Mouse (Mus musculus) kidney, embryonic 14.5 days (tissue): Measurements from ENCODE around the gene Ndufa12. TPM values are rescaled to one million over a fixed set of nuclear protein-coding genes. Genes with fewer than 3 reads are reported as not detected.

Experiments used
- ATAC-seq: fragments of 200-750 bp; cut with Nextera tagmentation; 2 replicates; pipeline ENCODE4 v1.8.0; 2017; ENCODE audit warnings: moderate number of reproducible peaks, mild to moderate bottlenecking, moderate TSS enrichment, moderate library complexity; ENCODE audit not compliant: low FRiP score, low TSS enrichment
- H3K27ac ChIP-seq: fragments of 300-500 bp; sonication (generic); 2 replicates; pipeline ENCODE4 v1.5.1; 2014; ENCODE audit warnings: low read depth, mild to moderate bottlenecking, low read length, moderate library complexity, mixed read lengths
- H3K27me3 ChIP-seq: fragments of 300-500 bp; sonication (generic); 2 replicates; pipeline ENCODE4 v1.6.1; 2014; ENCODE audit warnings: mild to moderate bottlenecking, low read length; ENCODE audit not compliant: control insufficient read depth, insufficient read depth
- H3K36me3 ChIP-seq: fragments of 300-500 bp; sonication (generic); 2 replicates; pipeline ENCODE4 v1.6.1; 2014; ENCODE audit warnings: low read length, mixed read lengths; ENCODE audit not compliant: control insufficient read depth, insufficient read depth
- H3K4me1 ChIP-seq: fragments of 300-500 bp; sonication (generic); 2 replicates; pipeline ENCODE4 v1.6.1; 2014; ENCODE audit warnings: low read length, mixed read lengths; ENCODE audit not compliant: control insufficient read depth, insufficient read depth
- H3K4me2 ChIP-seq: fragments of 300-500 bp; sonication (generic); replicated peaks from 2 replicates; pipeline ENCODE4 v1.6.1; 2014; ENCODE audit warnings: low read depth, mild to moderate bottlenecking, low read length
- H3K4me3 ChIP-seq: fragments of 300-500 bp; sonication (generic); 2 replicates; pipeline ENCODE4 v1.5.1; 2014; ENCODE audit warnings: mild to moderate bottlenecking, low read length
- H3K9ac ChIP-seq: fragments of 300-500 bp; sonication (generic); 2 replicates; pipeline ENCODE4 v1.6.1; 2014; ENCODE audit warnings: low read depth, mild to moderate bottlenecking, low read length, moderate library complexity
- H3K9me3 ChIP-seq: fragments of 300-500 bp; sonication (generic); 2 replicates; pipeline ENCODE4 v1.6.1; 2016; ENCODE audit warnings: low read length; ENCODE audit not compliant: control insufficient read depth
- WGBS: fragments of 180-500 bp; shearing (Covaris S2); extraction: QIAGEN DNeasy Blood & Tissue Kit; methylation state at CpG from one replicate; pipeline ENCODE4 v1.1.7; 2014; 5-methylcytosine and 5-hydroxymethylcytosine counted together
- polyA plus RNA-seq: library from polyadenylated mRNA; unstranded; fragments of >200 nt; fragmentation: Nextera tagmentation; extraction: Ambion mirVana; gene quantifications from 2 replicates; pipeline ENCODE4 v1.2.1, GENCODE M21; 2014

Ndufa12 gene
- polyA plus RNA-seq, 1 experiment from 2014 or later, result 526 TPM

- peak; percentile 73 for ATAC-seq
- Histone ChIP-seq H3K27ac (no peak overlapping the region; the same call in 1 of the 2 replicates), H3K36me3 (no peaks in the 10 kb centered on the region), H3K9me3 (no peaks in the 10 kb centered on the region), H3K4me2 (peak overlapping the region; percentile 15; the same call in 1 of the 2 replicates), H3K9ac (no peak overlapping the region), H3K4me1 (peaks cover 3% of the 10 kb centered on the region; the same call in 1 of the 2 replicates), H3K4me3 (no peak overlapping the region), H3K27me3 (no peaks in the 10 kb centered on the region)
- WGBS, result 34% methylated on average over 22 of the region's 22 CpGs
These were observed 51.3 kb downstream of the Ndufa12 start for GRCm38 (mm10) chr10:94249575-94250456.

GRCm38 (mm10) chr10:94253260-94253807 lies 54.8 kb downstream of the Ndufa12 start:
- H3K27ac ChIP-seq, result peak overlapping the region; percentile 39; the same call in 1 of the 2 replicates
- H3K4me1 ChIP-seq, result peaks cover 3% of the 10 kb centered on the region; the same call in 1 of the 2 replicates
- no peak overlapping the region for H3K4me3 ChIP-seq
- H3K27me3 ChIP-seq, result no peaks in the 10 kb centered on the region
- no peak overlapping the region for H3K9ac ChIP-seq
- H3K36me3 ChIP-seq, result no peaks in the 10 kb centered on the region
- no peak overlapping the region for H3K4me2 ChIP-seq
- H3K9me3 ChIP-seq, result no peaks in the 10 kb centered on the region
- ATAC-seq, result peak; percentile 38; the same call in 1 of the 2 replicates
- 52% methylated on average over 17 of the region's 17 CpGs for WGBS

GRCm38 (mm10) chr10:94254766-94255165 lies 56.2 kb downstream of the Ndufa12 start:
- WGBS, result 71% methylated on average over 3 of the region's 3 CpGs
- no peak overlapping the region for H3K27ac ChIP-seq
- peaks cover 3% of the 10 kb centered on the region; the same call in 1 of the 2 replicates for H3K4me1 ChIP-seq
- no peak overlapping the region for H3K4me3 ChIP-seq
- H3K4me2 ChIP-seq, result no peak overlapping the region
- no peak overlapping the region for H3K9ac ChIP-seq
- H3K36me3 ChIP-seq, result no peaks in the 10 kb centered on the region
- no peaks in the 10 kb centered on the region for H3K27me3 ChIP-seq
- no peaks in the 10 kb centered on the region for H3K9me3 ChIP-seq
- ATAC-seq, result no peak

GRCm38 (mm10) chr10:94255744-94256143 lies 57.2 kb downstream of the Ndufa12 start:
- Histone ChIP-seq H3K4me3 (no peak overlapping the region), H3K4me1 (0 out of 2 replicates have a peak, but pooled peaks cover 3% of the 10 kb centered on the region), H3K9ac (no peak overlapping the region), H3K36me3 (no peaks in the 10 kb centered on the region), H3K27me3 (no peaks in the 10 kb centered on the region), H3K27ac (no peak overlapping the region), H3K4me2 (no peak overlapping the region), H3K9me3 (no peaks in the 10 kb centered on the region)
- ATAC-seq, result peak; percentile 83
- 22% methylated on average over 6 of the region's 6 CpGs for WGBS

GRCm38 (mm10) chr10:94256518-94256917 lies 58.0 kb downstream of the Ndufa12 start:
- 84% methylated on average over 4 of the region's 4 CpGs for WGBS
- ATAC-seq, result no peak
- no peak overlapping the region for H3K9ac ChIP-seq

GRCm38 (mm10) chr10:94260544-94260943 lies 62.0 kb downstream of the Ndufa12 start:
- Histone ChIP-seq H3K9me3 (no peaks in the 10 kb centered on the region), H3K27me3 (no peaks in the 10 kb centered on the region), H3K4me3 (no peak overlapping the region), H3K9ac (no peak overlapping the region), H3K27ac (no peak overlapping the region), H3K4me2 (no peak overlapping the region), H3K4me1 (no peaks in the 10 kb centered on the region), H3K36me3 (no peaks in the 10 kb centered on the region)
- no peak for ATAC-seq
- WGBS, result 85% methylated on average over 1 of the region's 1 CpGs

More at GRCm38 (mm10) chr10:94256518-94256917, 58.0 kb downstream of the Ndufa12 start:
- Histone ChIP-seq H3K9me3 (no peaks in the 10 kb centered on the region), H3K4me3 (no peak overlapping the region), H3K27ac (no peak overlapping the region), H3K27me3 (no peaks in the 10 kb centered on the region), H3K4me1 (0 out of 2 replicates have a peak, but pooled peaks cover 3% of the 10 kb centered on the region), H3K4me2 (no peak overlapping the region), H3K36me3 (no peaks in the 10 kb centered on the region)

GRCm38 (mm10) chr10:94262646-94263045 lies 64.1 kb downstream of the Ndufa12 start:
- WGBS, result 92% methylated on average over 13 of the region's 13 CpGs
- ATAC-seq, result no peak
- H3K4me2 ChIP-seq, result no peak overlapping the region
- no peaks in the 10 kb centered on the region for H3K4me1 ChIP-seq
- H3K9ac ChIP-seq, result no peak overlapping the region
- no peak overlapping the region for H3K27ac ChIP-seq
- no peaks in the 10 kb centered on the region for H3K27me3 ChIP-seq
- no peak overlapping the region for H3K4me3 ChIP-seq
- H3K36me3 ChIP-seq, result no peaks in the 10 kb centered on the region
- H3K9me3 ChIP-seq, result no peaks in the 10 kb centered on the region

- 71% methylated on average over 3 of the region's 3 CpGs for WGBS
- Histone ChIP-seq H3K4me2 (no peak overlapping the region), H3K36me3 (no peaks in the 10 kb centered on the region), H3K27me3 (no peaks in the 10 kb centered on the region), H3K9ac (no peak overlapping the region), H3K9me3 (no peaks in the 10 kb centered on the region), H3K27ac (no peak overlapping the region), H3K4me1 (no peaks in the 10 kb centered on the region), H3K4me3 (no peak overlapping the region)
- no peak for ATAC-seq
These were observed 64.7 kb downstream of the Ndufa12 start for GRCm38 (mm10) chr10:94263211-94263610.
